Mouse (Mus musculus) ovary, postnatal 36 days (tissue): ENCODE measurements around the gene Mon1a.
A peak's percentile ranks its signal among the peaks of the same experiment; 100 is the strongest.

Experiments
- DNase-seq: peaks from one replicate; pipeline ENCODE4 v3.0.0; 2022; ENCODE audit warnings: low spot score, mixed read lengths

Gene Mon1a

GRCm38 (mm10) chr9:107887804-107888266 lies at the start of gene Mon1a:
Gene Mon1a, plus strand, starts transcription at chr9:107888151.
- peak; percentile 87 for DNase-seq

- no peak for DNase-seq
Measured at GRCm38 (mm10) chr9:107838869-107839268, 49.1 kb upstream of the Mon1a start.

GRCm38 (mm10) chr9:107842709-107843108 lies 45.2 kb upstream of the Mon1a start:
- DNase-seq: no peak

GRCm38 (mm10) chr9:107848922-107849321 lies 39.0 kb upstream of the Mon1a start:
- no peak for DNase-seq

- no peak for DNase-seq
Measured at GRCm38 (mm10) chr9:107858343-107858742, 29.6 kb upstream of the Mon1a start.

GRCm38 (mm10) chr9:107864493-107864892 lies 23.5 kb upstream of the Mon1a start:
- no peak for DNase-seq

- DNase-seq: no peak
Measured at GRCm38 (mm10) chr9:107866081-107866480, 21.9 kb upstream of the Mon1a start.

GRCm38 (mm10) chr9:107872350-107873098 lies 15.4 kb upstream of the Mon1a start:
- peak; percentile 94 for DNase-seq

- no peak for DNase-seq
Measured at GRCm38 (mm10) chr9:107873137-107873536, 14.8 kb upstream of the Mon1a start, which contains the start of gene Rbm6. Gene Rbm6, minus strand, starts transcription at chr9:107873237.

GRCm38 (mm10) chr9:107880411-107880810 lies 7.5 kb upstream of the Mon1a start:
- no peak for DNase-seq

- no peak for DNase-seq
Measured at GRCm38 (mm10) chr9:107888267-107888850, 408 bp downstream of the Mon1a start.

GRCm38 (mm10) chr9:107890260-107890659 lies 2.3 kb downstream of the Mon1a start:
- no peak for DNase-seq

- DNase-seq: no peak
Measured at GRCm38 (mm10) chr9:107891023-107891422, 3.1 kb downstream of the Mon1a start.

GRCm38 (mm10) chr9:107898563-107898962 lies 10.6 kb downstream of the Mon1a start:
- DNase-seq: no peak

GRCm38 (mm10) chr9:107899855-107900254 lies 11.9 kb downstream of the Mon1a start:
- DNase-seq: no peak

GRCm38 (mm10) chr9:107900840-107901626 lies 13.1 kb downstream of the Mon1a start:
- DNase-seq: peak; percentile 69

- DNase-seq: no peak
Measured at GRCm38 (mm10) chr9:107901627-107901914, 13.6 kb downstream of the Mon1a start.

- DNase-seq: peak; percentile 85
Measured at GRCm38 (mm10) chr9:107904726-107905125, 16.8 kb downstream of the Mon1a start.

GRCm38 (mm10) chr9:107906252-107906966 lies 18.5 kb downstream of the Mon1a start, which contains the start of gene Mst1r:
Gene Mst1r, plus strand, starts transcription at chr9:107906873.
- DNase-seq: peak; percentile 78

- peak; percentile 10 for DNase-seq
Measured at GRCm38 (mm10) chr9:107906967-107907800, 19.2 kb downstream of the Mon1a start.

GRCm38 (mm10) chr9:107907801-107908120 lies 19.8 kb downstream of the Mon1a start:
- no peak for DNase-seq
